Mouse (Mus musculus): Measurements from ENCODE around the gene Rbbp8nl. TPM values are rescaled to one million over a fixed set of nuclear protein-coding genes. Genes with fewer than 3 reads are reported as not detected.
A peak's percentile ranks its signal among the peaks of the same experiment; 100 is the strongest.

The Rbbp8nl gene
- total and polyA plus RNA-seq, 3 experiments, result not detected

- no peak overlapping the region for H3K9ac ChIP-seq (ENCODE audit: low read depth, low read length)
- peaks cover 9% of the 10 kb centered on the region for H3K4me1 ChIP-seq (ENCODE audit: control insufficient read depth, insufficient read depth, low read length)
- peaks cover 2% of the 10 kb centered on the region; the same call in 1 of the 2 replicates for H3K36me3 ChIP-seq (ENCODE audit: control insufficient read depth, insufficient read depth, low read length)
- no peaks in the 10 kb centered on the region for H3K79me2 ChIP-seq (replicated peaks; ENCODE audit: control insufficient read depth, insufficient read depth, low read length)
- intact Hi-C loops (cut with DNase I), result loop anchor here (5.0 to 10.0 kb wide), 2 partner anchors 208 to 341 kb away; no protein-coding TSS in a partner anchor
- 83% methylated on average over 9 of the region's 9 CpGs for WGBS
- TF ChIP-seq CTCF (IDR thresholded peaks at IDR 0.05) (no peak), EP300 (IDR thresholded peaks at IDR 0.05; ENCODE audit: insufficient read depth, low read depth, low read length) (no peak), POLR2A (IDR thresholded peaks at IDR 0.05; ENCODE audit: insufficient read depth, low read depth, low read length) (no peak)
- DNase-seq, result peak in 1 of 2 experiments; percentile 11
- H3K27me3 ChIP-seq (ENCODE audit: control insufficient read depth, insufficient read depth, low read length), result no peaks in the 10 kb centered on the region
- no peak overlapping the region for H3K4me3 ChIP-seq
- H3K27ac ChIP-seq, result no peak overlapping the region; the same call in 1 of the 2 replicates
Measured at GRCm38 (mm10) chr2:180255701-180256100, 34.0 kb downstream of the Rbbp8nl start.

GRCm38 (mm10) chr2:180254436-180255209, 35.1 kb downstream of the Rbbp8nl start:
- DNase-seq, result no peak
- TF ChIP-seq POLR2A (IDR thresholded peaks at IDR 0.05; ENCODE audit: insufficient read depth, low read depth, low read length) (no peak), CTCF (IDR thresholded peaks at IDR 0.05) (no peak), EP300 (IDR thresholded peaks at IDR 0.05; ENCODE audit: insufficient read depth, low read depth, low read length) (no peak)
- Histone ChIP-seq H3K36me3 (ENCODE audit: control insufficient read depth, insufficient read depth, low read length) (peaks cover 2% of the 10 kb centered on the region; the same call in 1 of the 2 replicates), H3K9ac (ENCODE audit: low read depth, low read length) (no peak overlapping the region), H3K4me1 (ENCODE audit: control insufficient read depth, insufficient read depth, low read length) (peaks cover 7% of the 10 kb centered on the region), H3K79me2 (replicated peaks; ENCODE audit: control insufficient read depth, insufficient read depth, low read length) (no peaks in the 10 kb centered on the region), H3K27me3 (ENCODE audit: control insufficient read depth, insufficient read depth, low read length) (no peaks in the 10 kb centered on the region), H3K4me3 (no peak overlapping the region), H3K27ac (peak overlapping the region; percentile 33; the same call in 1 of the 2 replicates)
- WGBS, result 92% methylated on average over 5 of the region's 5 CpGs
- intact Hi-C loops (cut with DNase I), result loop anchor here (5.0 to 10.0 kb wide), 3 partner anchors 137 to 340 kb away; partner anchors contain the start of gene Osbpl2

- 66% methylated on average over 3 of the region's 3 CpGs for WGBS
- no peak overlapping the region for H3K4me3 ChIP-seq
- H3K36me3 ChIP-seq (ENCODE audit: control insufficient read depth, insufficient read depth, low read length), result no peaks in the 10 kb centered on the region
- intact Hi-C loops (cut with DNase I), result loop anchor here (1.0 to 10.0 kb wide), 5 partner anchors 25 to 337 kb away; partner anchors contain the start of genes Adrm1 and Osbpl2
- no peaks in the 10 kb centered on the region for H3K79me2 ChIP-seq (replicated peaks; ENCODE audit: control insufficient read depth, insufficient read depth, low read length)
- no peak overlapping the region for H3K9ac ChIP-seq (ENCODE audit: low read depth, low read length)
- peaks cover 6% of the 10 kb centered on the region for H3K4me1 ChIP-seq (ENCODE audit: control insufficient read depth, insufficient read depth, low read length)
- DNase-seq, result no peak
- H3K27me3 ChIP-seq (ENCODE audit: control insufficient read depth, insufficient read depth, low read length), result no peaks in the 10 kb centered on the region
- no peak overlapping the region for H3K27ac ChIP-seq
- TF ChIP-seq CTCF (IDR thresholded peaks at IDR 0.05), result no peak
- TF ChIP-seq EP300 (IDR thresholded peaks at IDR 0.05; ENCODE audit: insufficient read depth, low read depth, low read length), result no peak
- TF ChIP-seq POLR2A (IDR thresholded peaks at IDR 0.05; ENCODE audit: insufficient read depth, low read depth, low read length), result no peak
Measured at GRCm38 (mm10) chr2:180251838-180252237, 37.8 kb downstream of the Rbbp8nl start.

- H3K27ac ChIP-seq, result 0 out of 2 replicates have a peak overlapping the region, but pooled peaks have one; percentile 7
- H3K9ac ChIP-seq (ENCODE audit: low read depth, low read length), result 0 out of 2 replicates have a peak overlapping the region, but pooled peaks have one; percentile 15
- peak; percentile 78 to 80 for DNase-seq
- no peaks in the 10 kb centered on the region for H3K79me2 ChIP-seq (replicated peaks; ENCODE audit: control insufficient read depth, insufficient read depth, low read length)
- H3K36me3 ChIP-seq (ENCODE audit: control insufficient read depth, insufficient read depth, low read length), result no peaks in the 10 kb centered on the region
- TF ChIP-seq EP300 (IDR thresholded peaks at IDR 0.05; ENCODE audit: insufficient read depth, low read depth, low read length) (peak; percentile 87; the same call in 1 of the 2 replicates), CTCF (IDR thresholded peaks at IDR 0.05) (no peak), POLR2A (IDR thresholded peaks at IDR 0.05; ENCODE audit: insufficient read depth, low read depth, low read length) (no peak)
- H3K4me1 ChIP-seq (ENCODE audit: control insufficient read depth, insufficient read depth, low read length), result peaks cover 3% of the 10 kb centered on the region
- H3K4me3 ChIP-seq, result no peak overlapping the region
- no peaks in the 10 kb centered on the region for H3K27me3 ChIP-seq (ENCODE audit: control insufficient read depth, insufficient read depth, low read length)
- intact Hi-C loops (cut with DNase I), result loop anchor here (1.0 to 10.0 kb wide), 5 partner anchors 24 to 336 kb away; partner anchors contain the start of genes Adrm1 and Osbpl2
- 23% methylated on average over 11 of the region's 11 CpGs for WGBS
Measured at GRCm38 (mm10) chr2:180250930-180251611, 38.6 kb downstream of the Rbbp8nl start.

GRCm38 (mm10) chr2:180248947-180249660, 40.6 kb downstream of the Rbbp8nl start:
- H3K27ac ChIP-seq, result no peak overlapping the region

More at GRCm38 (mm10) chr2:180248947-180249660, 40.6 kb downstream of the Rbbp8nl start:
- Histone ChIP-seq H3K36me3 (ENCODE audit: control insufficient read depth, insufficient read depth, low read length) (no peaks in the 10 kb centered on the region), H3K4me1 (ENCODE audit: control insufficient read depth, insufficient read depth, low read length) (peaks cover 3% of the 10 kb centered on the region), H3K4me3 (no peak overlapping the region), H3K27me3 (ENCODE audit: control insufficient read depth, insufficient read depth, low read length) (no peaks in the 10 kb centered on the region), H3K9ac (ENCODE audit: low read depth, low read length) (no peak overlapping the region), H3K79me2 (replicated peaks; ENCODE audit: control insufficient read depth, insufficient read depth, low read length) (no peaks in the 10 kb centered on the region)
- TF ChIP-seq POLR2A (IDR thresholded peaks at IDR 0.05; ENCODE audit: insufficient read depth, low read depth, low read length) (no peak), EP300 (IDR thresholded peaks at IDR 0.05; ENCODE audit: insufficient read depth, low read depth, low read length) (no peak), CTCF (IDR thresholded peaks at IDR 0.05) (no peak)
- no peak for DNase-seq
- 70% methylated on average over 9 of the region's 9 CpGs for WGBS
- intact Hi-C loops (cut with DNase I), result no loop called here
